Mouse (Mus musculus) lung, embryonic 16.5 days (tissue): ENCODE results near the gene Gm35549. TPM values are rescaled to one million over a fixed set of nuclear protein-coding genes. Genes with fewer than 3 reads are reported as not detected.

ENCODE experiments used
- ATAC-seq: fragments of 200-750 bp; cut with Nextera tagmentation; 2 replicates; pipeline ENCODE4 v1.8.0; 2017; ENCODE audit warnings: low read depth, mild to moderate bottlenecking, moderate library complexity
- H3K27ac ChIP-seq: fragments of 300-500 bp; sonication (generic); 2 replicates; pipeline ENCODE4 v1.5.1; 2014; ENCODE audit warnings: mild to moderate bottlenecking, control low read depth, low read length
- H3K27me3 ChIP-seq: fragments of 300-500 bp; sonication (generic); 2 replicates; pipeline ENCODE4 v1.6.1; 2014; ENCODE audit warnings: low read depth, low read length, mixed read lengths; ENCODE audit not compliant: control insufficient read depth, insufficient read depth
- H3K36me3 ChIP-seq: fragments of 300-500 bp; sonication (generic); 2 replicates; pipeline ENCODE4 v1.6.1; 2014; ENCODE audit warnings: low read length; ENCODE audit not compliant: control insufficient read depth, insufficient read depth
- H3K4me1 ChIP-seq: fragments of 300-500 bp; sonication (generic); replicated peaks from 2 replicates; pipeline ENCODE4 v1.6.1; 2014; ENCODE audit warnings: low read length, mixed read lengths; ENCODE audit not compliant: control insufficient read depth, insufficient read depth
- H3K4me2 ChIP-seq: fragments of 300-500 bp; sonication (generic); 2 replicates; pipeline ENCODE4 v1.6.1; 2014; ENCODE audit warnings: low read depth, low read length, control low read depth
- H3K4me3 ChIP-seq: fragments of 300-500 bp; sonication (generic); 2 replicates; pipeline ENCODE4 v1.5.1; 2014; ENCODE audit warnings: mild to moderate bottlenecking, low read length, control low read depth
- H3K9ac ChIP-seq: fragments of 300-500 bp; sonication (generic); 2 replicates; pipeline ENCODE4 v1.6.1; 2014; ENCODE audit warnings: low read length, control low read depth
- H3K9me3 ChIP-seq: fragments of 300-500 bp; sonication (generic); 2 replicates; pipeline ENCODE4 v1.6.1; 2016; ENCODE audit warnings: low read length; ENCODE audit not compliant: control insufficient read depth
- WGBS: fragments of 180-500 bp; shearing (Covaris S2); extraction: QIAGEN DNeasy Blood & Tissue Kit; methylation state at CpG from one replicate; pipeline ENCODE4 v1.1.7; 2014; 5-methylcytosine and 5-hydroxymethylcytosine counted together
- polyA plus RNA-seq: library from polyadenylated mRNA; unstranded; fragments of >200 nt; fragmentation: Nextera tagmentation; extraction: Ambion mirVana; gene quantifications from 2 replicates; pipeline ENCODE4 v1.2.1, GENCODE M21; 2015

Gene Gm35549
- polyA plus RNA-seq, 1 experiment from 2014 or later: 0.44 TPM

GRCm38 (mm10) chr9:122837216-122837615 is 6.6 kb downstream of the Gm35549 start:
- Histone ChIP-seq H3K36me3 (peaks cover 2% of the 10 kb centered on the region; the same call in 1 of the 2 replicates), H3K4me2 (no peak overlapping the region), H3K27ac (peak overlapping the region; percentile 88), H3K9ac (peak overlapping the region; percentile 53), H3K4me1 (peaks cover 10% of the 10 kb centered on the region), H3K4me3 (no peak overlapping the region), H3K27me3 (no peaks in the 10 kb centered on the region), H3K9me3 (no peaks in the 10 kb centered on the region)
- WGBS: 58% methylated on average over 4 of the region's 4 CpGs
- peak; percentile 68; the same call in 1 of the 2 replicates for ATAC-seq

DNA sequence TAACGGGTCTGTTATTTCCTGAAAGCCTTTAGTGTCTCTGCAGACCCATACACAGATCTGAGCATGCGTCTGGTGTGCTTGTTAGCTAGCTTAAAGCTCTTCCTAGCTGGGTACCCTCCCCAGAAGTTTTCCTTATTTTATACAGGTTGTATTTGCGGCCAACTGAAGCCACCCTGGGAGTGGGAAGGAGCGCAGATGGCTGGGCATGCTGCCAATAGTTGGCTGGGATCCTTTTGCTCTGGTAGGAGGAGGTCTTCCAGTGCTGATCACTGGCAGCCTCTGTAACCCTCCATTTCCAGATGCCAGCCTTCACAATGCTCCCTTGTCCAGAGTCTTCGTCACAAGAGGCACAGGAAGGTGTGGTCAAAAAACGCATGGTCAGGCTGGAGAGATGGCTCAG is 7.0 kb downstream of the Gm35549 start:
- peaks cover 2% of the 10 kb centered on the region; the same call in 1 of the 2 replicates for H3K36me3 ChIP-seq
- H3K27ac ChIP-seq: peak overlapping the region; percentile 88
- peaks cover 10% of the 10 kb centered on the region for H3K4me1 ChIP-seq
- H3K4me3 ChIP-seq: no peak overlapping the region
- ATAC-seq: peak; percentile 76
- no peaks in the 10 kb centered on the region for H3K9me3 ChIP-seq
- H3K27me3 ChIP-seq: no peaks in the 10 kb centered on the region
- H3K9ac ChIP-seq: no peak overlapping the region
- WGBS: 21% methylated on average over 6 of the region's 6 CpGs
- no peak overlapping the region for H3K4me2 ChIP-seq

- peak overlapping the region; percentile 88; the same call in 1 of the 2 replicates for H3K27ac ChIP-seq
- 0 out of 2 replicates have a peak, but pooled peaks have one; percentile 2 for ATAC-seq
- 60% methylated on average over 9 of the region's 9 CpGs for WGBS
Measured at GRCm38 (mm10) chr9:122836126-122836525, 7.7 kb downstream of the Gm35549 start.

GRCm38 (mm10) chr9:122829826-122830380 is 13.9 kb downstream of the Gm35549 start:
- Histone ChIP-seq H3K36me3 (peaks cover 8% of the 10 kb centered on the region), H3K9ac (no peak overlapping the region), H3K4me1 (no peaks in the 10 kb centered on the region), H3K27ac (no peak overlapping the region), H3K9me3 (no peaks in the 10 kb centered on the region), H3K4me3 (no peak overlapping the region), H3K4me2 (no peak overlapping the region), H3K27me3 (no peaks in the 10 kb centered on the region)
- WGBS: 49% methylated on average over 4 of the region's 4 CpGs
- no peak for ATAC-seq

More at GRCm38 (mm10) chr9:122836126-122836525, 7.7 kb downstream of the Gm35549 start:
- no peak overlapping the region for H3K4me2 ChIP-seq
- H3K9ac ChIP-seq: no peak overlapping the region
- peaks cover 2% of the 10 kb centered on the region; the same call in 1 of the 2 replicates for H3K36me3 ChIP-seq
- H3K27me3 ChIP-seq: no peaks in the 10 kb centered on the region
- H3K4me1 ChIP-seq: peaks cover 10% of the 10 kb centered on the region
- H3K9me3 ChIP-seq: no peaks in the 10 kb centered on the region
- no peak overlapping the region for H3K4me3 ChIP-seq

DNA sequence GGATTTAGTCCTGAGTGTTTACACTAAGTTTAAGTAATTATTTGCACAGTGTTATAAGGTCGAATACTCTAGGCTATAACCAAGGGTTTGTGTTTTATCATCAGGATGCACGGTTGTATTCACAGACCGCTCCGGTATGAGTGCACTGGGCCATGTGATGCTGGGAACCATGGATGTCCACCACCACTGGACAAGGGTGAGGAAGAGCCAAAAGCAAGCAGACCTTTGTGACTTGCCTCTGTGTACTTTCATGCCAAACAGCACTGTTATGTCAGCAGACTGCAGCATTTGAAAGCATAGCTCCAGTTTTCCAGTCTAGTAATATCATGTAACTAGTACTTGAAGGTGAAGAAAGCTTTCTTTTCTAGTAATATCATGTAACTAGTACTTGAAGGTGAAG is 17.1 kb downstream of the Gm35549 start:
- Histone ChIP-seq H3K9me3 (no peaks in the 10 kb centered on the region), H3K4me3 (no peak overlapping the region), H3K9ac (no peak overlapping the region), H3K36me3 (peaks cover 13% of the 10 kb centered on the region), H3K4me1 (no peaks in the 10 kb centered on the region; the same call in 1 of the 2 replicates), H3K27me3 (no peaks in the 10 kb centered on the region), H3K4me2 (no peak overlapping the region), H3K27ac (no peak overlapping the region)
- no peak for ATAC-seq
- WGBS: 64% methylated on average over 4 of the region's 4 CpGs

- 60% methylated on average over 5 of the region's 5 CpGs for WGBS
- no peak overlapping the region for H3K4me2 ChIP-seq
- no peaks in the 10 kb centered on the region for H3K9me3 ChIP-seq
- peaks cover 13% of the 10 kb centered on the region for H3K36me3 ChIP-seq
- H3K9ac ChIP-seq: no peak overlapping the region
- H3K27me3 ChIP-seq: no peaks in the 10 kb centered on the region
- ATAC-seq: peak; percentile 49; the same call in 1 of the 2 replicates
- peak overlapping the region; percentile 21 for H3K27ac ChIP-seq
- no peaks in the 10 kb centered on the region; the same call in 1 of the 2 replicates for H3K4me1 ChIP-seq
- no peak overlapping the region for H3K4me3 ChIP-seq
Measured at GRCm38 (mm10) chr9:122823374-122824017, 20.3 kb downstream of the Gm35549 start.

DNA sequence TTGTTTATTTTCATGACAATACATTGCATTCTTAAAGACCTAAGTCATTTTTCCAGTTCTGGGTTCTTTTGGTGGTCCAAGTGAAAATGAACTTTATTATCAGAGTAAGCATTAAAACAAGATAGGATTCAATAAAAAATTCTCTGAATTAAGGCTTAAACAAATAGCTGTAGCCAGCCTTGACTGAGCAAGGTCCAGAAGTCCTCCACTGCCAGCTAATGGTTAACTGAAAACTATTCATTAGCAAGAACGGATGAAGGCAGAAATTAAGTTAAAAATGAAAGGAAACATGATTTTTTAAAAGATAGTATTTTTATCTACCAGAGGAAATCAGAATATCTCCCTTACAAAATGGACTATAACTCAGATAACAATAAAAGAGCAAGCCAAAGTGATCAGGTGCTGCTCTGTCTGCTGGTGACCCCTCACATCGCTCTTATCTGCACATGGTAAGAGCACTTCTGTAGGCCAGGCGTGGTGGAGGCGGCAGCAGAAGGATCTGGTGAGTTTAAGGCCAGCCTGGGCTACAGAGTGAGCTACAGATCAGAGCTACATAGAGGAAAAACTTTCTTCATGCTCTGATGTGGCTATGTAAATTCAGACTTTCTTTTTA is 28.5 kb downstream of the Gm35549 start:
- ATAC-seq: no peak
- H3K9ac ChIP-seq: no peak overlapping the region
- peaks cover 3% of the 10 kb centered on the region; the same call in 1 of the 2 replicates for H3K4me1 ChIP-seq
- H3K4me3 ChIP-seq: no peak overlapping the region
- no peaks in the 10 kb centered on the region for H3K9me3 ChIP-seq
- H3K36me3 ChIP-seq: peaks cover 7% of the 10 kb centered on the region; the same call in 1 of the 2 replicates
- 50% methylated on average over 4 of the region's 4 CpGs for WGBS
- no peak overlapping the region for H3K27ac ChIP-seq
- no peak overlapping the region for H3K4me2 ChIP-seq
- no peaks in the 10 kb centered on the region for H3K27me3 ChIP-seq

DNA sequence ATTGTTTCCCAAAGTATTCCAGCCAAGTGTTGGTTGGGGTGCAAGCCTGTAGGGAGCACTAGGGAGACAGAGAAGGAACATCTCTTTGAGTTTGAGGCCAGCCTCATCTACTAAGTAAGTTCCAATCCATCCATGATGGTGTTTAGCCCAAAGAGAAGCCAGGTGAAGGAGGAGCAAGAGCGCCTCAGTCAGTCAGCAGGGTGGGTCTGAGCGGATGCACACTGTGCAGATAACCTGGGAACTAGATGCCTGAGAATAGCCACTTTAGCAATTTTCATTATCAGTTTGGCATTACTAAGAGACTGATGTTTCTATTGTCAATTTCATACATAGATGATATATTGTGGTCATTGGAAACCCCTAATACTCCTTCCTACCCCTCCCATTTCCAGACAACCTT is 29.1 kb downstream of the Gm35549 start:
- H3K9me3 ChIP-seq: no peaks in the 10 kb centered on the region
- no peak overlapping the region for H3K4me3 ChIP-seq
- peaks cover 7% of the 10 kb centered on the region; the same call in 1 of the 2 replicates for H3K36me3 ChIP-seq
- no peak overlapping the region for H3K9ac ChIP-seq
- H3K4me2 ChIP-seq: no peak overlapping the region
- ATAC-seq: no peak
- H3K27me3 ChIP-seq: no peaks in the 10 kb centered on the region
- 92% methylated on average over 2 of the region's 2 CpGs for WGBS
- H3K4me1 ChIP-seq: peaks cover 3% of the 10 kb centered on the region; the same call in 1 of the 2 replicates
- H3K27ac ChIP-seq: no peak overlapping the region

GRCm38 (mm10) chr9:122812386-122812785 is 31.4 kb downstream of the Gm35549 start:
- Histone ChIP-seq H3K27me3 (no peaks in the 10 kb centered on the region), H3K9ac (no peak overlapping the region), H3K4me2 (no peak overlapping the region), H3K4me3 (no peak overlapping the region), H3K4me1 (peaks cover 5% of the 10 kb centered on the region; the same call in 1 of the 2 replicates), H3K27ac (no peak overlapping the region), H3K36me3 (peaks cover 7% of the 10 kb centered on the region; the same call in 1 of the 2 replicates), H3K9me3 (no peaks in the 10 kb centered on the region)
- WGBS: 81% methylated on average over 5 of the region's 5 CpGs
- ATAC-seq: no peak
